Mouse (Mus musculus): ENCODE data around the gene Fubp1. TPM values are rescaled to one million over a fixed set of nuclear protein-coding genes. Genes with fewer than 3 reads are reported as not detected.
A peak's percentile ranks its signal among the peaks of the same experiment; 100 is the strongest.

The Fubp1 gene
- total and polyA plus RNA-seq, 2 experiments from 2014 or later, result 130 to 139 TPM

- no peaks in the 10 kb centered on the region for H3K9me3 ChIP-seq (ENCODE audit: low read length)
- WGBS, result 4% methylated on average over 25 of the region's 25 CpGs
- H3K4me2 ChIP-seq (ENCODE audit: low read depth, low read length), result peak overlapping the region; percentile 78
- peak overlapping the region; percentile 99 for H3K27ac ChIP-seq
- H3K4me1 ChIP-seq (ENCODE audit: insufficient read depth, low read length), result peaks cover 11% of the 10 kb centered on the region; the same call in 1 of the 2 replicates
- DNase-seq (ENCODE audit: low spot score), result peak; percentile 79
- no peaks in the 10 kb centered on the region for H3K36me3 ChIP-seq (ENCODE audit: insufficient read depth, low read length)
- H3K27me3 ChIP-seq (ENCODE audit: insufficient read depth, low read length), result no peaks in the 10 kb centered on the region
- TF ChIP-seq CTCF (IDR thresholded peaks at IDR 0.05; ENCODE audit: low read depth), result no peak
- peak; percentile 60 for ATAC-seq
- H3K9ac ChIP-seq (replicated peaks; ENCODE audit: low read length), result peak overlapping the region; percentile 100
- peak overlapping the region; percentile 63 for H3K4me3 ChIP-seq (ENCODE audit: low read length)
These were observed 850 bp upstream of the Fubp1 start for GRCm38 (mm10) chr3:152209177-152209966.

GRCm38 (mm10) chr3:152210728-152211391, 638 bp downstream of the Fubp1 start:
- peaks cover 11% of the 10 kb centered on the region; the same call in 1 of the 2 replicates for H3K4me1 ChIP-seq (ENCODE audit: insufficient read depth, low read length)
- DNase-seq (ENCODE audit: low spot score), result peak; percentile 71
- H3K36me3 ChIP-seq (ENCODE audit: insufficient read depth, low read length), result peaks cover 4% of the 10 kb centered on the region; the same call in 1 of the 2 replicates
- peak; percentile 56 for ATAC-seq
- H3K27ac ChIP-seq, result peak overlapping the region; percentile 99
- no peaks in the 10 kb centered on the region for H3K27me3 ChIP-seq (ENCODE audit: insufficient read depth, low read length)
- no peaks in the 10 kb centered on the region for H3K9me3 ChIP-seq (ENCODE audit: low read length)
- H3K4me3 ChIP-seq (ENCODE audit: low read length), result peak overlapping the region; percentile 63
- H3K9ac ChIP-seq (replicated peaks; ENCODE audit: low read length), result peak overlapping the region; percentile 100
- TF ChIP-seq CTCF (IDR thresholded peaks at IDR 0.05; ENCODE audit: low read depth), result no peak
- 0% methylated on average over 45 of the region's 68 CpGs for WGBS
- peak overlapping the region; percentile 82 for H3K4me2 ChIP-seq (ENCODE audit: low read depth, low read length)

- WGBS, result 34% methylated on average over 7 of the region's 7 CpGs
- TF ChIP-seq CTCF (IDR thresholded peaks at IDR 0.05; ENCODE audit: low read depth), result no peak
- Histone ChIP-seq H3K4me2 (ENCODE audit: low read depth, low read length) (peak overlapping the region; percentile 82), H3K9me3 (ENCODE audit: low read length) (no peaks in the 10 kb centered on the region), H3K4me1 (ENCODE audit: insufficient read depth, low read length) (peaks cover 11% of the 10 kb centered on the region; the same call in 1 of the 2 replicates), H3K4me3 (ENCODE audit: low read length) (peak overlapping the region; percentile 63), H3K9ac (replicated peaks; ENCODE audit: low read length) (peak overlapping the region; percentile 100), H3K36me3 (ENCODE audit: insufficient read depth, low read length) (peaks cover 10% of the 10 kb centered on the region; the same call in 1 of the 2 replicates), H3K27ac (peak overlapping the region; percentile 99; the same call in 1 of the 2 replicates), H3K27me3 (ENCODE audit: insufficient read depth, low read length) (no peaks in the 10 kb centered on the region)
- ATAC-seq, result no peak
- no peak for DNase-seq (ENCODE audit: low spot score)
These were observed 1.6 kb downstream of the Fubp1 start for GRCm38 (mm10) chr3:152211731-152212279.

- Histone ChIP-seq H3K9me3 (ENCODE audit: low read length) (no peaks in the 10 kb centered on the region), H3K36me3 (ENCODE audit: insufficient read depth, low read length) (peaks cover 25% of the 10 kb centered on the region), H3K4me2 (ENCODE audit: low read depth, low read length) (peak overlapping the region; percentile 82), H3K27me3 (ENCODE audit: insufficient read depth, low read length) (no peaks in the 10 kb centered on the region), H3K4me1 (ENCODE audit: insufficient read depth, low read length) (peaks cover 11% of the 10 kb centered on the region; the same call in 1 of the 2 replicates), H3K4me3 (ENCODE audit: low read length) (0 out of 2 replicates have a peak overlapping the region, but pooled peaks have one; percentile 7), H3K9ac (replicated peaks; ENCODE audit: low read length) (0 out of 2 replicates have a peak overlapping the region, but pooled peaks have one; percentile 17), H3K27ac (no peak overlapping the region)
- ATAC-seq (no peak), DNase-seq (ENCODE audit: low spot score) (no peak)
- TF ChIP-seq CTCF (IDR thresholded peaks at IDR 0.05; ENCODE audit: low read depth), result no peak
- 43% methylated on average over 3 of the region's 3 CpGs for WGBS
These were observed 3.2 kb downstream of the Fubp1 start for GRCm38 (mm10) chr3:152213416-152213815.

- H3K4me1 ChIP-seq (ENCODE audit: insufficient read depth, low read length), result no peaks in the 10 kb centered on the region
- no peak for DNase-seq (ENCODE audit: low spot score)
These were observed 14.7 kb downstream of the Fubp1 start for GRCm38 (mm10) chr3:152224918-152225317.

GRCm38 (mm10) chr3:152225906-152226305, 15.7 kb downstream of the Fubp1 start:
- H3K27ac ChIP-seq, result no peak overlapping the region
- no peaks in the 10 kb centered on the region for H3K9me3 ChIP-seq (ENCODE audit: low read length)
- H3K4me2 ChIP-seq (ENCODE audit: low read depth, low read length), result no peak overlapping the region
- H3K9ac ChIP-seq (replicated peaks; ENCODE audit: low read length), result no peak overlapping the region
- ATAC-seq, result no peak
- TF ChIP-seq CTCF (IDR thresholded peaks at IDR 0.05; ENCODE audit: low read depth), result no peak
- H3K36me3 ChIP-seq (ENCODE audit: insufficient read depth, low read length), result peaks cover 55% of the 10 kb centered on the region
- H3K4me1 ChIP-seq (ENCODE audit: insufficient read depth, low read length), result no peaks in the 10 kb centered on the region
- DNase-seq (ENCODE audit: low spot score), result no peak
- no peak overlapping the region for H3K4me3 ChIP-seq (ENCODE audit: low read length)
- WGBS, result 91% methylated on average over 7 of the region's 7 CpGs
- H3K27me3 ChIP-seq (ENCODE audit: insufficient read depth, low read length), result no peaks in the 10 kb centered on the region

More at GRCm38 (mm10) chr3:152224918-152225317, 14.7 kb downstream of the Fubp1 start:
- no peak overlapping the region for H3K4me3 ChIP-seq (ENCODE audit: low read length)
- ATAC-seq, result no peak
- no peak overlapping the region for H3K9ac ChIP-seq (replicated peaks; ENCODE audit: low read length)
- peaks cover 61% of the 10 kb centered on the region for H3K36me3 ChIP-seq (ENCODE audit: insufficient read depth, low read length)
- no peaks in the 10 kb centered on the region for H3K27me3 ChIP-seq (ENCODE audit: insufficient read depth, low read length)
- H3K9me3 ChIP-seq (ENCODE audit: low read length), result no peaks in the 10 kb centered on the region
- TF ChIP-seq CTCF (IDR thresholded peaks at IDR 0.05; ENCODE audit: low read depth), result peak; percentile 30
- no peak overlapping the region for H3K27ac ChIP-seq
- no peak overlapping the region for H3K4me2 ChIP-seq (ENCODE audit: low read depth, low read length)

Data from hindbrain, postnatal 0 days (tissue).